Mouse (Mus musculus) thymus, adult 2 months (tissue): ENCODE measurements at regions not wholly inside any gene's neighbourhood (a gene's known extent, or its start where the extent isn't known, plus 50 kb on each side); places are given as distances from the start of the nearest gene placed in this dataset.

Source experiments
- CTCF ChIP-seq: fragments of 200-500 bp; IDR thresholded peaks from 2 replicates; pipeline ENCODE4 v1.5.1; 2012; ENCODE audit warnings: mild to moderate bottlenecking, control low read depth, low read length, moderate library complexity, borderline replicate concordance; ENCODE audit not compliant: control insufficient read depth, poor library complexity, insufficient read depth; ENCODE audit errors: extremely low read depth
- POLR2A ChIP-seq: fragments of 200-500 bp; IDR thresholded peaks from 2 replicates; pipeline ENCODE4 v1.6.1; 2012; ENCODE audit warnings: mild to moderate bottlenecking, low read length, control low read depth, moderate library complexity; ENCODE audit not compliant: control insufficient read depth, poor library complexity, insufficient read depth; ENCODE audit errors: extremely low read depth

DNA sequence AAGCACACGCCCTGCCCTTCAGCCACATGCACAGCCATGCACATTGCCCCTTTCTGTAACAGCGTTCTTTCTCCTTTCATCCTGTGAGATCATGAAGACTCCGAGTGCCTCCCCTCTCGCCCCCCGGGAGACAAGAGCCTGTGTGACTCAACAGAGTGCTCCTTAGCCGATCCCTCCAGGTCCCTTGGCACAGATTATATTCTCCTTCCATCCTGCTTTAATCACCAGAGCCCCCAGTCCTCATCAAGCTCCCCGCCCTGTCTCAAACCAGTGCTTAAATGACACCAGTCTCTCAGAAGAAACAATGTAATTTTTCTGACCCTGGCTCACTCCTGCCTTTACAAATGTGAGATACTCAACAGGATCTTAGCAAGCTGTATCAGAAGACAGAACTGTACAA lies 155.5 kb downstream of the Plpp3 start:
- TF ChIP-seq CTCF (no peak), POLR2A (no peak)
